Mouse (Mus musculus) neural tube, embryonic 14.5 days (tissue): ENCODE results near the gene Acox3. TPM values are rescaled to one million over a fixed set of nuclear protein-coding genes. Genes with fewer than 3 reads are reported as not detected.
A peak's percentile ranks its signal among the peaks of the same experiment; 100 is the strongest.

Experiments used
- ATAC-seq: fragments of 200-750 bp; cut with Nextera tagmentation; 2 replicates; pipeline ENCODE4 v1.8.0; 2017; ENCODE audit warnings: low read depth, mild to moderate bottlenecking, moderate TSS enrichment, moderate library complexity
- H3K27ac ChIP-seq: fragments of 300-500 bp; sonication (generic); 2 replicates; pipeline ENCODE4 v1.5.1; 2014; ENCODE audit warnings: low read depth, mild to moderate bottlenecking, control low read depth, low read length, moderate library complexity, mixed read lengths
- H3K27me3 ChIP-seq: fragments of 300-500 bp; sonication (generic); 2 replicates; pipeline ENCODE4 v1.6.1; 2014; ENCODE audit warnings: low read length; ENCODE audit not compliant: control insufficient read depth, insufficient read depth
- H3K36me3 ChIP-seq: fragments of 300-500 bp; sonication (generic); 2 replicates; pipeline ENCODE4 v1.6.1; 2014; ENCODE audit warnings: low read length, mixed read lengths; ENCODE audit not compliant: control insufficient read depth, insufficient read depth
- H3K4me1 ChIP-seq: fragments of 300-500 bp; sonication (generic); 2 replicates; pipeline ENCODE4 v1.6.1; 2014; ENCODE audit warnings: low read length; ENCODE audit not compliant: control insufficient read depth, insufficient read depth
- H3K4me2 ChIP-seq: fragments of 300-500 bp; sonication (generic); 2 replicates; pipeline ENCODE4 v1.6.1; 2014; ENCODE audit warnings: mild to moderate bottlenecking, low read depth, low read length, control low read depth
- H3K4me3 ChIP-seq: fragments of 300-500 bp; sonication (generic); 2 replicates; pipeline ENCODE4 v1.5.1; 2014; ENCODE audit warnings: low read depth, low read length, control low read depth, mixed read lengths
- H3K9ac ChIP-seq: fragments of 300-500 bp; sonication (generic); replicated peaks from 2 replicates; pipeline ENCODE4 v1.6.1; 2014; ENCODE audit warnings: low read depth, mild to moderate bottlenecking, control low read depth, low read length, mixed read lengths
- H3K9me3 ChIP-seq: fragments of 300-500 bp; sonication (generic); 2 replicates; pipeline ENCODE4 v1.6.1; 2016; ENCODE audit warnings: low read length; ENCODE audit not compliant: control insufficient read depth
- WGBS: fragments of 180-500 bp; shearing (Covaris S2); extraction: QIAGEN DNeasy Blood & Tissue Kit; methylation state at CpG from one replicate; pipeline ENCODE4 v1.1.7; 2014; 5-methylcytosine and 5-hydroxymethylcytosine counted together
- polyA plus RNA-seq: library from polyadenylated mRNA; unstranded; fragments of >200 nt; fragmentation: Nextera tagmentation; extraction: Ambion mirVana; gene quantifications from 2 replicates; pipeline ENCODE4 v1.2.1, GENCODE M21; 2014

Acox3 gene
- polyA plus RNA-seq, 1 experiment from 2014 or later, result 16.1 TPM

- Histone ChIP-seq H3K36me3 (peaks cover 32% of the 10 kb centered on the region; the same call in 1 of the 2 replicates), H3K4me1 (no peaks in the 10 kb centered on the region), H3K27me3 (no peaks in the 10 kb centered on the region), H3K9ac (no peak overlapping the region), H3K4me2 (no peak overlapping the region), H3K9me3 (no peaks in the 10 kb centered on the region), H3K4me3 (no peak overlapping the region), H3K27ac (no peak overlapping the region)
- no peak for ATAC-seq
- 92% methylated on average over 8 of the region's 8 CpGs for WGBS
These were observed 18.7 kb downstream of the Acox3 start for GRCm38 (mm10) chr5:35601526-35601925.

DNA sequence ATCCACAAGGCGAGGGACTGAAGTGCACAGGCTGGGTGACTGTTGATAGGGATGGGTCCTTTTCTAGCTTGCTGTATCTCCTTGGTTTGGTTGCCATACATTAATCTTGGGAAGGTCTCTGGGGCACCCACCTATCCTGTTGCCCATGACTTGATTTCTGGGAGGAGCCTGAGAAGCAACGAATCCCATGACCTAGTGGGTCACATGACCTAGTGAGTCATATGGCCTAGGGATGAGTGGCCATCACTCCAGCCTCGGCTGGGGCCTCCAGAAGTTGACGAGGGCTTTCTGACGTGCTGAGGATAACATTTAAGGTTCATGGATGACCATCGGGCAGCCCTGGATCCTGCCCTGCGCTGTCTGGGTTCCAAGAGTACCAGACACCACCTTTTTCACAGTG is 22.5 kb downstream of the Acox3 start:
- no peak for ATAC-seq
- H3K9ac ChIP-seq, result no peak overlapping the region
- H3K27me3 ChIP-seq, result no peaks in the 10 kb centered on the region
- H3K4me2 ChIP-seq, result no peak overlapping the region
- 84% methylated on average over 7 of the region's 7 CpGs for WGBS
- no peaks in the 10 kb centered on the region for H3K9me3 ChIP-seq
- H3K4me1 ChIP-seq, result peaks cover 7% of the 10 kb centered on the region; the same call in 1 of the 2 replicates
- H3K4me3 ChIP-seq, result no peak overlapping the region
- H3K27ac ChIP-seq, result no peak overlapping the region
- H3K36me3 ChIP-seq, result peaks cover 9% of the 10 kb centered on the region; the same call in 1 of the 2 replicates

DNA sequence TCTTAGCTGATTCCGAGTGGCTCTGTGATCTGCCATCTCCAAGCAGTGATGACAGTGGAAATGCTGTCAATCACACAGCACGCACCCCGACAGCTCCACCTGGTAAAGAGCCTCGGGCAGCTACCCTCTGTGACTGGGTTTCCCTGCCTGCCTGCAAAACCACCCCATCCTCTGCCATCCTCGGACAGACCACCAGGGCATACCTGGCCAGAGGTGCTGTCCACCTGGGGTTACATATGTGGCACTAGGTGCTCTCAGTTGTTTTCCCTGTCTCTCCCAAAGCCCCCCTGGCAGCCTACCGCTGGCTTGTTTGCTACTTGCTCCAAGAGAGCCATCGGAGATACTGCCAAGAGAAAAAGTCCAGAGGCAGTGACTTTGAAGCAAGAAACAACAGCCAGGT is 24.0 kb downstream of the Acox3 start:
- Histone ChIP-seq H3K36me3 (peaks cover 5% of the 10 kb centered on the region; the same call in 1 of the 2 replicates), H3K4me1 (peaks cover 7% of the 10 kb centered on the region; the same call in 1 of the 2 replicates), H3K4me3 (no peak overlapping the region), H3K9me3 (no peaks in the 10 kb centered on the region), H3K27ac (no peak overlapping the region), H3K27me3 (no peaks in the 10 kb centered on the region), H3K9ac (no peak overlapping the region), H3K4me2 (no peak overlapping the region)
- no peak for ATAC-seq
- WGBS, result 92% methylated on average over 7 of the region's 7 CpGs

DNA sequence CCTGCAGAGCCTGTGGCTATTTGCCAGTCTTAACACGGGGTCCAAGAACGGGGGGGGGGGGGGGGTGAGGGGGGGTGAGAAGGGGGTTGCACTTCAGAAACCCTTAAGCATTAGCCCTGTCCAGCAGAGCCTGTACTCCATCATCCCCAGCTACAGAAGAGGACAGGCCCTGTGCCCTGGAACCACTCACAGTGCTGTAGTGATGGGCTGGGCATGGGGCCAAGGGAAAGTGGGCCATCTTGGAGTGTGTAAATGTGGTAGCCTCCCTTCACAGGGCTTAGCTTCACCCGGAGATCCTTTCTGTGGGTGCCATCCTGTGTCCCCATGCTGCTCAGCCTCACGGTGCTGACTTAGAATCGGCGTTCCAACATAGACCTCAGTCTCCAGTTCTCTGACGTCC is 24.9 kb downstream of the Acox3 start:
- ATAC-seq, result no peak
- Histone ChIP-seq H3K36me3 (no peaks in the 10 kb centered on the region; the same call in 1 of the 2 replicates), H3K4me3 (no peak overlapping the region), H3K9ac (no peak overlapping the region), H3K4me1 (peaks cover 7% of the 10 kb centered on the region; the same call in 1 of the 2 replicates), H3K27ac (no peak overlapping the region), H3K4me2 (no peak overlapping the region), H3K9me3 (no peaks in the 10 kb centered on the region), H3K27me3 (no peaks in the 10 kb centered on the region)
- WGBS, result 71% methylated on average over 7 of the region's 7 CpGs

GRCm38 (mm10) chr5:35608559-35608958 is 25.7 kb downstream of the Acox3 start:
- Histone ChIP-seq H3K4me2 (no peak overlapping the region), H3K36me3 (no peaks in the 10 kb centered on the region), H3K9ac (no peak overlapping the region), H3K4me3 (no peak overlapping the region), H3K4me1 (peaks cover 7% of the 10 kb centered on the region; the same call in 1 of the 2 replicates), H3K27ac (no peak overlapping the region), H3K9me3 (no peaks in the 10 kb centered on the region), H3K27me3 (no peaks in the 10 kb centered on the region)
- WGBS, result 87% methylated on average over 5 of the region's 5 CpGs
- ATAC-seq, result no peak

DNA sequence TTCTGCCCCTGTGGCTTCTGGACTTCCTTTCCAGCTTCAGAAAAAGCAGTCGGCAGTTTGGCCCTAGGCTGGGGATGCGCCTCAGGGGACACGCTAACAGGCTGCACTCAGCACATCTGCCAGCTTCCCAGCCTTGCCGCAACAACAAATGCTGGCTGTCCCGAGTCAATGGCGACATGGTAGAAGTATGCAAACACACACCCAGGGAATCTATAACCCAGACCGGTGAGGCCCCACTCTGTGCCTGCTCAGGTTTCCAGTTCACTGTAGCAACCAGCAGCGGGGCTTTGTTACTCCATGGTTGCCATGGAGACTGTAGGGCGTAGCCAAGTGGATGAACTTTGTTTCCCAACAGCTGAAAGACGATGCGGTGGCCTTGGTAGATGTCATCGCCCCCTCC is 26.5 kb downstream of the Acox3 start:
- H3K4me2 ChIP-seq, result no peak overlapping the region
- no peaks in the 10 kb centered on the region for H3K9me3 ChIP-seq
- H3K27ac ChIP-seq, result peak overlapping the region; percentile 19; the same call in 1 of the 2 replicates

GRCm38 (mm10) chr5:35609971-35610370 is 27.1 kb downstream of the Acox3 start:
- WGBS, result 55% methylated on average over 2 of the region's 2 CpGs
- no peak overlapping the region for H3K27ac ChIP-seq
- no peaks in the 10 kb centered on the region for H3K9me3 ChIP-seq

More for the DNA sequence above, 26.5 kb downstream of the Acox3 start:
- 6% methylated on average over 12 of the region's 12 CpGs for WGBS
- H3K27me3 ChIP-seq, result no peaks in the 10 kb centered on the region
- peaks cover 7% of the 10 kb centered on the region; the same call in 1 of the 2 replicates for H3K4me1 ChIP-seq
- no peaks in the 10 kb centered on the region for H3K36me3 ChIP-seq
- ATAC-seq, result peak; percentile 47; the same call in 1 of the 2 replicates
- no peak overlapping the region for H3K4me3 ChIP-seq
- no peak overlapping the region for H3K9ac ChIP-seq

DNA sequence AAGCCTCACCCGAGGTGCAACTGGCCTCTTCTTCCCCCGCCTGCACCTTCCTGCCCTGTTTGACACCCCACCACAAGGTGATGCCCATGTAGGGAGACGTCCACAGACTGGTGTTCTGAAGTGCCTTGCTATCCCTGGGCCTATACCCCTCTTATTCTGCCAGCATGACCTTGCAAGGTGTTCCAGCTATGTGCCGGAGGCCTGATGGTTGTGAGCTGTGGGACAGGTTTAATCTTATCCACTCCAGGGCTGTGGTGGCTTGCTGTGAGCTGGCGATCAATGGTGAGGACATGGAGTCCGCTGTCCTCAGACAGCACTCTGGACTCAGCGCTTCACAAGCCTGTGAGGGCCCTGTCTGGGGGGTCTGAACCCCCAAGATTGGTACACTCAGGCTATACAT is 27.5 kb downstream of the Acox3 start:
- peaks cover 7% of the 10 kb centered on the region; the same call in 1 of the 2 replicates for H3K4me1 ChIP-seq
- no peaks in the 10 kb centered on the region for H3K27me3 ChIP-seq
- WGBS, result 95% methylated on average over 7 of the region's 7 CpGs
- no peaks in the 10 kb centered on the region for H3K36me3 ChIP-seq
- no peak overlapping the region for H3K4me2 ChIP-seq
- no peak overlapping the region for H3K9ac ChIP-seq
- H3K9me3 ChIP-seq, result no peaks in the 10 kb centered on the region
- no peak overlapping the region for H3K4me3 ChIP-seq
- no peak for ATAC-seq
- H3K27ac ChIP-seq, result no peak overlapping the region

More at GRCm38 (mm10) chr5:35609971-35610370, 27.1 kb downstream of the Acox3 start:
- no peak for ATAC-seq
- H3K4me1 ChIP-seq, result peaks cover 7% of the 10 kb centered on the region; the same call in 1 of the 2 replicates
- no peak overlapping the region for H3K4me2 ChIP-seq
- H3K4me3 ChIP-seq, result no peak overlapping the region
- H3K36me3 ChIP-seq, result no peaks in the 10 kb centered on the region
- no peak overlapping the region for H3K9ac ChIP-seq
- H3K27me3 ChIP-seq, result no peaks in the 10 kb centered on the region

DNA sequence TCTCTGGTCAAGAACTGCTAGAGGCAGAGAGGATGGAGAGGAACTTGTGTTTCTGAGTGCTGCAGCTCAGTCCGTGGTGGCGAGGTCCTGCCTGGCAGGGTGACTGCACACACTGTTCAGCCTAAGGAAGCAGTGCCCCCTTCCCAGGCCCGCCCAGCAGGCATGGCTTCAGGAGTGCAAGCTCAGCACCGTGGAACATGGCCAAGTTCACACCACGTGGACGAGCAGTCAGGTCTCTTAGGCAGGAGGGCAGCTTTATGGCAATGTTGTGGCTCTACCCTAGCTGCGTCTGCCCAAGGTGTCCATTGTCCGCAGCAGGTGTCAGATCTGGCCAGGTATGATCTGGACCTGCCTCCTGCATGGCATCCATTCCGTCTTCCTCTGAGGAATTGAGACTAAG is 28.3 kb downstream of the Acox3 start:
- H3K27me3 ChIP-seq, result no peaks in the 10 kb centered on the region
- no peak overlapping the region for H3K27ac ChIP-seq
- H3K9me3 ChIP-seq, result no peaks in the 10 kb centered on the region
- 88% methylated on average over 9 of the region's 9 CpGs for WGBS
- H3K4me2 ChIP-seq, result no peak overlapping the region
- peaks cover 7% of the 10 kb centered on the region; the same call in 1 of the 2 replicates for H3K4me1 ChIP-seq
- H3K4me3 ChIP-seq, result no peak overlapping the region
- H3K9ac ChIP-seq, result no peak overlapping the region
- H3K36me3 ChIP-seq, result no peaks in the 10 kb centered on the region
- ATAC-seq, result no peak
